ENCODE assay signal across 23 mouse cellular contexts in the genomic region with DNA sequence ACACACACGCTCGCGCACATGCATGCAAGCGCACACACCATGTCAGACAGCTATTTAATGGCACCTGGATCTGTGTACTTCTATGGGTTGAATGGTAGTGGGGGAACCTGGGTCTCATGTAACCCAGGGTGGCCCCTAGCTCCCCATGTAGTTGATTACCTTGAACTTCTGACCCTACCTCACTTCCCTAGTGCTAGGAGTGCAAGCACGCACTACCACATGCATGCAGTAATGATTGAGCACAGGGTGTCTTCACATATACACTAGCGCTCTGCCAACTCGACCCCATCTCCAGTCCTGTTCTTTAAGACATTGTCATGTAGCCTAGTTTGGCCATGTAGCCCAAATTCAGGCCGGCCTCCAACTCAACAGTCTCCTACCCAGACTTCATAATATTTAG. TPM values are rescaled to one million over a fixed set of nuclear protein-coding genes. Genes with fewer than 3 reads are reported as not detected.
DNase-seq lines count a peak whose midpoint lies in the region; ATAC-seq and TF ChIP-seq lines count a peak whose summit lies in the region.
"Had no signal": no experiment of that assay in that cellular context is flagged by ENCODE, and none has a peak within 500 bp of the region (broad histone marks: within the 10 kb centered on the region; RNA-seq: fewer than 3 reads in every experiment).

No protein-coding gene starts in this region.

- no peaks in the 10 kb centered on the region for H3K4me1 ChIP-seq in liver, embryonic 14.5 days (replicated peaks; ENCODE audit: control insufficient read depth in 2 of 2, insufficient read depth in 2 of 2, low read length in 1 of 2)
- H3K4me1 ChIP-seq in lung, postnatal 0 days (ENCODE audit: insufficient read depth, low read depth, low read length): no peaks in the 10 kb centered on the region
- H3K4me1 ChIP-seq: embryonic facial prominence, embryonic 13.5 days; forebrain, embryonic 10.5 days; forebrain, embryonic 15.5 days; heart, embryonic 10.5 days; heart, embryonic 13.5 days; hindbrain, embryonic 12.5 days; hindbrain, embryonic 15.5 days had no signal

- WGBS in liver, embryonic 14.5 days (ENCODE audit: insufficient replicate concordance): 82% methylated on average over 8 of the region's 8 CpGs
- 86% methylated on average over 8 of the region's 8 CpGs for WGBS in lung, postnatal 0 days

- no peak overlapping the region for H3K4me2 ChIP-seq in liver, embryonic 14.5 days (ENCODE audit: low read depth)
- no peak overlapping the region for H3K4me2 ChIP-seq in lung, postnatal 0 days (replicated peaks; ENCODE audit: low read depth, low read length)
- H3K4me2 ChIP-seq: embryonic facial prominence, embryonic 13.5 days; forebrain, embryonic 15.5 days; heart, embryonic 13.5 days; hindbrain, embryonic 12.5 days; hindbrain, embryonic 15.5 days had no signal

- no peak overlapping the region for H3K4me3 ChIP-seq in liver, embryonic 14.5 days (ENCODE audit: insufficient read depth in 1 of 2, low read depth in 2 of 2, low read length in 2 of 2)
- H3K4me3 ChIP-seq in lung, postnatal 0 days (ENCODE audit: low read depth, low read length): no peak overlapping the region
- H3K4me3 ChIP-seq: embryonic facial prominence, embryonic 13.5 days; forebrain, embryonic 10.5 days; forebrain, embryonic 15.5 days; heart, adult 2 months; heart, embryonic 10.5 days; heart, embryonic 13.5 days; hindbrain, embryonic 12.5 days; hindbrain, embryonic 15.5 days had no signal

- DNase-seq in liver, embryonic 14.5 days (ENCODE audit: low read depth in 3 of 3, low spot score in 3 of 3): no peak
- no peak for DNase-seq in liver
- DNase-seq in lung, postnatal 0 days (ENCODE audit: low spot score): no peak
- no peak for DNase-seq in lung, postnatal 14 days
- DNase-seq in MN1 (ENCODE audit: low spot score): no peak
- DNase-seq: adrenal gland, postnatal 10 days; adrenal gland, postnatal 36 days; cerebellum, adult 18-20 months; cerebellum, adult 9-11 months; cerebellum, postnatal 25 days; gastrocnemius, postnatal 25 days; heart, adult 2 months; heart, postnatal 14 days had no signal

- H3K36me3 ChIP-seq in liver, embryonic 14.5 days (replicated peaks; ENCODE audit: control insufficient read depth, insufficient read depth, low read depth): peaks cover 4% of the 10 kb centered on the region; the same call in 1 of the 2 replicates
- peaks cover 16% of the 10 kb centered on the region; the same call in 1 of the 2 replicates for H3K36me3 ChIP-seq in lung, postnatal 0 days (ENCODE audit: insufficient read depth, low read length)

- no peak overlapping the region for H3K9ac ChIP-seq in liver, embryonic 14.5 days (replicated peaks)
- H3K9ac ChIP-seq in lung, postnatal 0 days (replicated peaks; ENCODE audit: low read depth): no peak overlapping the region
- H3K9ac ChIP-seq: embryonic facial prominence, embryonic 13.5 days; forebrain, embryonic 15.5 days; heart, embryonic 13.5 days; hindbrain, embryonic 12.5 days; hindbrain, embryonic 15.5 days had no signal

- H3K27ac ChIP-seq in liver, embryonic 14.5 days: no peak overlapping the region
- H3K27ac ChIP-seq in lung, postnatal 0 days (ENCODE audit: low read length): no peak overlapping the region
- H3K27ac ChIP-seq: embryonic facial prominence, embryonic 13.5 days; forebrain, embryonic 10.5 days; forebrain, embryonic 15.5 days; heart, adult 2 months; heart, embryonic 10.5 days; heart, embryonic 13.5 days; hindbrain, embryonic 12.5 days; hindbrain, embryonic 15.5 days had no signal

- TF ChIP-seq CTCF in liver, embryonic 14.5 days (IDR thresholded peaks at IDR 0.05; ENCODE audit: low read depth): no peak
- TF ChIP-seq CTCF in lung, postnatal 0 days (IDR thresholded peaks at IDR 0.05): no peak

- H3K9me3 ChIP-seq in liver, embryonic 14.5 days (ENCODE audit: control insufficient read depth, low read length): no peaks in the 10 kb centered on the region
- H3K9me3 ChIP-seq in lung, postnatal 0 days (ENCODE audit: low read length): no peaks in the 10 kb centered on the region
- H3K9me3 ChIP-seq: embryonic facial prominence, embryonic 13.5 days; forebrain, embryonic 10.5 days; forebrain, embryonic 15.5 days; heart, embryonic 10.5 days; heart, embryonic 13.5 days; hindbrain, embryonic 12.5 days; hindbrain, embryonic 15.5 days had no signal

- no peaks in the 10 kb centered on the region for H3K27me3 ChIP-seq in liver, embryonic 14.5 days (ENCODE audit: control insufficient read depth, insufficient read depth, low read length)
- H3K27me3 ChIP-seq in lung, postnatal 0 days (replicated peaks; ENCODE audit: insufficient read depth, low read length): no peaks in the 10 kb centered on the region
- H3K27me3 ChIP-seq: embryonic facial prominence, embryonic 13.5 days; forebrain, embryonic 15.5 days; heart, embryonic 13.5 days; hindbrain, embryonic 12.5 days; hindbrain, embryonic 15.5 days; Patski had no signal

- no peak for TF ChIP-seq EP300 in liver, embryonic 14.5 days (IDR thresholded peaks at IDR 0.05; ENCODE audit: low read depth)
- no peak for TF ChIP-seq EP300 in lung, postnatal 0 days (IDR thresholded peaks at IDR 0.05)

- 0 out of 2 replicates have a peak, but pooled peaks have one; percentile 15 for ATAC-seq in liver, embryonic 14.5 days (ENCODE audit: insufficient read depth)
- peak; percentile 46 for ATAC-seq in lung, postnatal 0 days
- ATAC-seq in megakaryocyte, adult 5-6 weeks (ENCODE audit: poor library complexity, severe bottlenecking): 0 out of 2 replicates have a peak, but pooled peaks have one; percentile 14
- ATAC-seq: CD4-positive, CD25-positive, alpha-beta regulatory T cell, adult 4 months; forebrain, embryonic 15.5 days; Patski had no signal

RNA-seq across cellular contexts. Expression of gene Atic, which starts 26.4 kb away (rescaled TPM):
- 25.8 and 36.5 TPM in 2 replicates for polyA plus RNA-seq in liver, embryonic 14.5 days (2012; rRNA removed)
- polyA plus RNA-seq in liver, embryonic 14.5 days (2014; fragmentation: Nextera tagmentation; extraction: Ambion mirVana): 35.9 and 38.6 TPM in 2 replicates
- polyA plus RNA-seq in lung, postnatal 0 days (2015; fragmentation: Nextera tagmentation; extraction: Ambion mirVana): 17.5 and 19.1 TPM in 2 replicates
- 45.4 and 47.9 TPM in 2 replicates for total RNA-seq in megakaryocyte, adult 5-6 weeks (2015)
- total RNA-seq in megakaryocyte, adult 5-6 weeks (2017): 113 and 115 TPM in 2 replicates
